Mouse (Mus musculus) cortical plate, adult 2 months (tissue): Measurements from ENCODE around the gene Izumo1r. TPM values are rescaled to one million over a fixed set of nuclear protein-coding genes. Genes with fewer than 3 reads are reported as not detected.
A peak's percentile ranks its signal among the peaks of the same experiment; 100 is the strongest.

Source experiments
- H3K27ac ChIP-seq: fragments of 200-500 bp; 2 replicates; pipeline ENCODE4 v1.5.1; 2012; ENCODE audit warnings: low read length, control low read depth, inconsistent platforms; ENCODE audit not compliant: insufficient read depth
- H3K4me1 ChIP-seq: fragments of 200-500 bp; 2 replicates; pipeline ENCODE4 v1.6.1; 2011; ENCODE audit warnings: low read length; ENCODE audit not compliant: control insufficient read depth, insufficient read depth
- H3K4me3 ChIP-seq: fragments of 200-500 bp; 2 replicates; pipeline ENCODE4 v1.5.1; 2011; ENCODE audit warnings: mild to moderate bottlenecking, low read length, control low read depth; ENCODE audit not compliant: insufficient read depth
- CTCF ChIP-seq: fragments of 200-500 bp; IDR thresholded peaks from 2 replicates; pipeline ENCODE4 v1.5.1; 2011; ENCODE audit warnings: mild to moderate bottlenecking, control low read depth, low read length; ENCODE audit not compliant: insufficient read depth; ENCODE audit errors: extremely low read depth
- POLR2A ChIP-seq: fragments of 200-500 bp; IDR thresholded peaks from 2 replicates; pipeline ENCODE4 v1.6.1; 2011; ENCODE audit warnings: mild to moderate bottlenecking, low read length, control low read depth; ENCODE audit not compliant: insufficient read depth; ENCODE audit errors: extremely low read depth
- polyA plus RNA-seq: library from polyadenylated mRNA; depleted of rRNA; stranded (reverse); fragments of >200 nt; gene quantifications from 2 replicates; pipeline ENCODE4 v1.2.3, GENCODE M21; 2012

The Izumo1r gene
- polyA plus RNA-seq, 1 experiment: not detected

- Histone ChIP-seq H3K4me3 (no peak overlapping the region), H3K4me1 (peaks cover 6% of the 10 kb centered on the region; the same call in 1 of the 2 replicates), H3K27ac (peak overlapping the region; percentile 6; the same call in 1 of the 2 replicates)
- TF ChIP-seq POLR2A (no peak), CTCF (no peak)
Observed at GRCm38 (mm10) chr9:14907816-14908415, 4.2 kb upstream of the Izumo1r start.

GRCm38 (mm10) chr9:14905956-14906355 is 2.2 kb upstream of the Izumo1r start:
- TF ChIP-seq CTCF (no peak), POLR2A (no peak)
- peaks cover 4% of the 10 kb centered on the region; the same call in 1 of the 2 replicates for H3K4me1 ChIP-seq

GRCm38 (mm10) chr9:14904741-14905475 is 1.2 kb upstream of the Izumo1r start:
- Histone ChIP-seq H3K4me1 (peaks cover 4% of the 10 kb centered on the region; the same call in 1 of the 2 replicates), H3K4me3 (no peak overlapping the region), H3K27ac (no peak overlapping the region)
- TF ChIP-seq POLR2A (no peak), CTCF (no peak)

More at GRCm38 (mm10) chr9:14905956-14906355, 2.2 kb upstream of the Izumo1r start:
- Histone ChIP-seq H3K27ac (no peak overlapping the region), H3K4me3 (no peak overlapping the region)

- Histone ChIP-seq H3K27ac (no peak overlapping the region), H3K4me3 (no peak overlapping the region), H3K4me1 (peaks cover 3% of the 10 kb centered on the region; the same call in 1 of the 2 replicates)
- TF ChIP-seq POLR2A: no peak
- TF ChIP-seq CTCF: no peak
Observed at GRCm38 (mm10) chr9:14903006-14903405, 743 bp downstream of the Izumo1r start.

- Histone ChIP-seq H3K4me3 (no peak overlapping the region), H3K27ac (no peak overlapping the region), H3K4me1 (peaks cover 3% of the 10 kb centered on the region; the same call in 1 of the 2 replicates)
- TF ChIP-seq POLR2A: no peak
- TF ChIP-seq CTCF: no peak
Observed at GRCm38 (mm10) chr9:14902416-14902815, 1.3 kb downstream of the Izumo1r start.

- Histone ChIP-seq H3K27ac (no peak overlapping the region), H3K4me3 (no peak overlapping the region), H3K4me1 (peaks cover 3% of the 10 kb centered on the region; the same call in 1 of the 2 replicates)
- TF ChIP-seq CTCF: no peak
- TF ChIP-seq POLR2A: no peak
Observed at GRCm38 (mm10) chr9:14901757-14902156, 2.0 kb downstream of the Izumo1r start.

- Histone ChIP-seq H3K4me1 (no peaks in the 10 kb centered on the region), H3K4me3 (no peak overlapping the region), H3K27ac (no peak overlapping the region)
- no peak for TF ChIP-seq CTCF
- no peak for TF ChIP-seq POLR2A
Observed at GRCm38 (mm10) chr9:14897102-14897501, 6.6 kb downstream of the Izumo1r start.

GRCm38 (mm10) chr9:14895237-14895835 is 8.4 kb downstream of the Izumo1r start:
- TF ChIP-seq POLR2A (no peak), CTCF (no peak)
- H3K4me1 ChIP-seq: no peaks in the 10 kb centered on the region
- H3K27ac ChIP-seq: no peak overlapping the region
- no peak overlapping the region for H3K4me3 ChIP-seq

GRCm38 (mm10) chr9:14894628-14895027 is 9.1 kb downstream of the Izumo1r start:
- H3K27ac ChIP-seq: no peak overlapping the region
- H3K4me1 ChIP-seq: no peaks in the 10 kb centered on the region
- H3K4me3 ChIP-seq: no peak overlapping the region
- TF ChIP-seq POLR2A (no peak), CTCF (0 out of 2 replicates have a peak, but pooled peaks have one; percentile 6)

GRCm38 (mm10) chr9:14893388-14893787 is 10.4 kb downstream of the Izumo1r start:
- Histone ChIP-seq H3K27ac (no peak overlapping the region), H3K4me3 (no peak overlapping the region), H3K4me1 (no peaks in the 10 kb centered on the region)
- no peak for TF ChIP-seq POLR2A
- no peak for TF ChIP-seq CTCF
